Mouse (Mus musculus) gastrocnemius, postnatal 25 days (tissue): Measurements from ENCODE around the gene Olfr361. TPM values are rescaled to one million over a fixed set of nuclear protein-coding genes. Genes with fewer than 3 reads are reported as not detected.
"Not testable (repeated sequence)": the region's sequence is repeated elsewhere in the genome, so short reads cannot be mapped to it uniquely, and the experiment has no call there.

Experiments
- DNase-seq: peaks from one replicate; pipeline ENCODE4 v3.0.0; 2022
- long read RNA-seq, 2 experiments: library from polyadenylated mRNA; stranded (forward); transcript quantifications; one replicate each; pipeline ENCODE4 v2.0.0; 2021
- total RNA-seq, 2 experiments: library from RNA; stranded (reverse); gene quantifications; 1 replicate in 1 of 2; 2 replicates in 1 of 2; pipeline ENCODE4 v1.2.3; 2021

The Olfr361 gene
- not detected for total RNA-seq
- long read RNA-seq, experiment 1 = 0 reads
- long read RNA-seq, experiment 2 = 0 reads

GRCm38 (mm10) chr2:37089190-37089589, at the start of gene Olfr361:
Gene Olfr361 (minus strand): TSS chr2:37089290.
- DNase-seq = not testable (repeated sequence)

GRCm38 (mm10) chr2:37117810-37118209, 28.7 kb upstream of the Olfr361 start, which contains the start of gene Olfr362:
Gene Olfr362 (minus strand): TSS chr2:37117910.
- no peak for DNase-seq

- DNase-seq = no peak
Observed at GRCm38 (mm10) chr2:37065446-37065845, 23.6 kb downstream of the Olfr361 start, which contains the start of gene Olfr360. Gene Olfr360 (plus strand): TSS chr2:37065746.

Other genes starting within 250 kb of the Olfr361 start
- not detected for gene Olfr350, start 243.0 kb downstream of the Olfr361 start, total RNA-seq
- gene Olfr351, start 226.6 kb downstream of the Olfr361 start, total RNA-seq = not detected
- not detected for gene Olfr352, start 220.8 kb downstream of the Olfr361 start, total RNA-seq
- not detected for gene Olfr353, start 196.4 kb downstream of the Olfr361 start, total RNA-seq
- gene Olfr354, start 183.6 kb downstream of the Olfr361 start, total RNA-seq = not detected
- not detected for gene Olfr355, start 160.4 kb downstream of the Olfr361 start, total RNA-seq
- not detected for gene Olfr356, start 152.2 kb downstream of the Olfr361 start, total RNA-seq
- not detected for gene Olfr357, start 95.5 kb downstream of the Olfr361 start, total RNA-seq
- gene Olfr358, start 80.0 kb downstream of the Olfr361 start, total RNA-seq = not detected
- gene Olfr360, start 23.5 kb downstream of the Olfr361 start, total RNA-seq = not detected
- gene Olfr362, start 28.6 kb upstream of the Olfr361 start, total RNA-seq = not detected
- gene Olfr364-ps1, start 50.0 kb upstream of the Olfr361 start, total RNA-seq = not detected
- gene Olfr365, start 98.9 kb upstream of the Olfr361 start, total RNA-seq = not detected
- not detected for gene Olfr366, start 122.3 kb upstream of the Olfr361 start, total RNA-seq
- gene Olfr368, start 237.2 kb upstream of the Olfr361 start, total RNA-seq = not detected